Mouse (Mus musculus) embryonic facial prominence, embryonic 14.5 days (tissue): ENCODE data around the gene Gsdmc4. TPM values are rescaled to one million over a fixed set of nuclear protein-coding genes. Genes with fewer than 3 reads are reported as not detected.
"Not testable (repeated sequence)": the region's sequence is repeated elsewhere in the genome, so short reads cannot be mapped to it uniquely, and the experiment has no call there.

Source experiments
- ATAC-seq: fragments of 200-750 bp; cut with Nextera tagmentation; 2 replicates; pipeline ENCODE4 v1.8.0; 2017; ENCODE audit warnings: low read depth, moderate number of reproducible peaks, moderate TSS enrichment
- DNase-seq: peaks from one replicate; pipeline ENCODE4 v3.0.0-alpha.2; 2015; ENCODE audit warnings: low spot score
- H3K27ac ChIP-seq: fragments of 300-500 bp; sonication (generic); replicated peaks from 2 replicates; pipeline ENCODE4 v1.5.1; 2014; ENCODE audit warnings: low read depth, mild to moderate bottlenecking, low read length, moderate library complexity
- H3K27me3 ChIP-seq: fragments of 300-500 bp; sonication (generic); replicated peaks from 2 replicates; pipeline ENCODE4 v1.6.1; 2014; ENCODE audit warnings: low read length; ENCODE audit not compliant: control insufficient read depth, insufficient read depth
- H3K36me3 ChIP-seq: fragments of 300-500 bp; sonication (generic); 2 replicates; pipeline ENCODE4 v1.6.1; 2014; ENCODE audit warnings: low read length, mixed read lengths; ENCODE audit not compliant: control insufficient read depth, insufficient read depth
- H3K4me1 ChIP-seq: fragments of 300-500 bp; sonication (generic); 2 replicates; pipeline ENCODE4 v1.6.1; 2014; ENCODE audit warnings: antibody characterized with exemption, low read length; ENCODE audit not compliant: control insufficient read depth, insufficient read depth
- H3K4me2 ChIP-seq: fragments of 300-500 bp; sonication (generic); 2 replicates; pipeline ENCODE4 v1.6.1; 2014; ENCODE audit warnings: low read depth, mild to moderate bottlenecking, low read length, moderate library complexity, mixed read lengths
- H3K4me3 ChIP-seq: fragments of 300-500 bp; sonication (generic); 2 replicates; pipeline ENCODE4 v1.5.1; 2014; ENCODE audit warnings: low read depth, mild to moderate bottlenecking, low read length
- H3K9ac ChIP-seq: fragments of 300-500 bp; sonication (generic); 2 replicates; pipeline ENCODE4 v1.6.1; 2014; ENCODE audit warnings: low read depth, mild to moderate bottlenecking, low read length, moderate library complexity, mixed read lengths
- H3K9me3 ChIP-seq: fragments of 300-500 bp; sonication (generic); 2 replicates; pipeline ENCODE4 v1.6.1; 2016; ENCODE audit warnings: low read length; ENCODE audit not compliant: control insufficient read depth
- WGBS: fragments of 180-500 bp; shearing (Covaris S2); extraction: QIAGEN DNeasy Blood & Tissue Kit; methylation state at CpG from one replicate; pipeline ENCODE4 v1.1.7; 2014; 5-methylcytosine and 5-hydroxymethylcytosine counted together
- polyA plus RNA-seq: library from polyadenylated mRNA; unstranded; fragments of >200 nt; fragmentation: Nextera tagmentation; extraction: Ambion mirVana; gene quantifications from 2 replicates; pipeline ENCODE4 v1.2.1, GENCODE M21; 2014

The Gsdmc4 gene
- polyA plus RNA-seq, 1 experiment from 2014 or later, result not detected

- 95% methylated on average over 1 of the region's 1 CpGs for WGBS
- Histone ChIP-seq H3K36me3 (peaks cover 5% of the 10 kb centered on the region; the same call in 1 of the 2 replicates), H3K27ac (no peak overlapping the region), H3K9me3 (no peaks in the 10 kb centered on the region), H3K9ac (no peak overlapping the region), H3K4me1 (no peaks in the 10 kb centered on the region), H3K4me3 (no peak overlapping the region), H3K4me2 (no peak overlapping the region), H3K27me3 (no peaks in the 10 kb centered on the region)
- DNase-seq (no peak), ATAC-seq (no peak)
Measured at GRCm38 (mm10) chr15:63924484-63924883, 12.4 kb upstream of the Gsdmc4 start.

DNA sequence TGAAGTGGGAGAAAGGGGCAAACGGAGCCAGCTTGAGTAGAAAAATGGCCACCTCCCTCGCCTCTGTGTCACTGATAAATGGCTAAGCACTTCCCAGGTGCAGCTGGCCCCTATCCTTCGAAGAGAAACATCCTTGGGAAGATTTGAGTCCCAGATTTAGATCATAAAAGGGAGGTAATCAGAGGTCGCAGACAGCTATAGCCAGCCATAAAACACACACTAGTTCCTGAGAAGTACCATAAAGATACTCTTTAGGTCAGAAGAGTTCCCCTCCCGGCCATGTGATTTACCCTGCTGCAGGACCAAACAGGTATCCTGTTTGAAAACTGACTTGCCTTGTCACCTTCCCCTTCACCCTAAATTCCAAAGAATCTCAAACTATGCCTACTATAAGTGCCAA is 9.5 kb upstream of the Gsdmc4 start:
- 76% methylated on average over 2 of the region's 5 CpGs for WGBS
- ATAC-seq, DNase-seq: not testable (repeated sequence)

DNA sequence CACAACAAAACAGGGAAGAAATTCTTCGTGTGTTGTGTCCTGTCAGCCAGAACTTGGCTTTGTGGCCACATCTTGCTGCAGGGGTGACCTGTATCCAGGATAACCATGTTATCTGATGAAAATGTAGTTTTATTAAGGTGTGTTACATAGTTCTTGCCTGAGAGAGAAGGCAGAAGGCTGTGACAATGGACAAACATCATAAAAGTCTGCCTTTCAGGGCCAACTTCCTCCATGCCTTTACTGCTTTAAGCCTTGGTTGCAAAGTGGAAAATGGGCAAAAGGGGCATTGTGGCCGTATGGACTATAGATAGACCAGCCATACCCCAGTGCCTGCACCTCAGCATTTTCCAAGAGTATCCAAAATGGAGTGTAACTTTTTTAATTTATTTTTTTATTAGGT is 7.6 kb upstream of the Gsdmc4 start:
- not testable (repeated sequence) for DNase-seq, ATAC-seq, H3K4me3 ChIP-seq, H3K4me2 ChIP-seq, H3K36me3 ChIP-seq, H3K27me3 ChIP-seq, H3K9ac ChIP-seq, H3K9me3 ChIP-seq, H3K4me1 ChIP-seq, H3K27ac ChIP-seq
- 78% methylated on average over 1 of the region's 2 CpGs for WGBS

More for the DNA sequence above, 9.5 kb upstream of the Gsdmc4 start:
- not testable (repeated sequence) for H3K27ac ChIP-seq, H3K36me3 ChIP-seq, H3K9ac ChIP-seq, H3K4me3 ChIP-seq, H3K9me3 ChIP-seq, H3K27me3 ChIP-seq, H3K4me1 ChIP-seq, H3K4me2 ChIP-seq

- not testable (repeated sequence) for H3K4me1 ChIP-seq, H3K27me3 ChIP-seq, H3K9me3 ChIP-seq, H3K9ac ChIP-seq, H3K4me3 ChIP-seq, DNase-seq, ATAC-seq, H3K27ac ChIP-seq, H3K4me2 ChIP-seq, H3K36me3 ChIP-seq
- 90% methylated on average over 3 of the region's 4 CpGs for WGBS
Measured at GRCm38 (mm10) chr15:63916584-63916983, 4.5 kb upstream of the Gsdmc4 start.

DNA sequence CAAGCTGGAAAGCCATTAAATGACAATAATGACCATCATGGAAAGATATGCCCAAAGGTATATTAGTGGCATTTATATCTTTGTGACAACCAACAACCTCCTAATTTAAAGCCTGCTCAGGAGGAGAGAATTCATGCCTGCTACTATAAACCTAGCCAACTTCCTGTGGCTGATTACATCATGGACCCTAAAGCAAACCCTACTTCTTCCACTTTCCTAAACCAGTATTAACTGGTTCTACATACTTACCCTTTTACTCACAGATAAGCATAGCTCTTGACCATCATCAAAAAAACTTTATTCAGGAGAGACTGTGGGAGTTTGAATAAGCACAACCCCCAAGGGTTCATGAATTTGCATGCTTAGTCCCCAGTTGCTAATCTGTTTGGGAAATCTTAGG is 2.2 kb downstream of the Gsdmc4 start:
- not testable (repeated sequence) for H3K27me3 ChIP-seq, H3K27ac ChIP-seq, H3K36me3 ChIP-seq, H3K4me3 ChIP-seq, H3K9me3 ChIP-seq, DNase-seq, ATAC-seq, H3K4me1 ChIP-seq, H3K9ac ChIP-seq, H3K4me2 ChIP-seq

- not testable (repeated sequence) for H3K27me3 ChIP-seq, H3K9ac ChIP-seq, H3K27ac ChIP-seq, ATAC-seq, H3K9me3 ChIP-seq, H3K4me3 ChIP-seq, H3K36me3 ChIP-seq, H3K4me2 ChIP-seq, H3K4me1 ChIP-seq
- 34% methylated on average over 9 of the region's 9 CpGs for WGBS
- peak; percentile 23 for DNase-seq
Measured at GRCm38 (mm10) chr15:63895560-63896353, 16.3 kb downstream of the Gsdmc4 start.

DNA sequence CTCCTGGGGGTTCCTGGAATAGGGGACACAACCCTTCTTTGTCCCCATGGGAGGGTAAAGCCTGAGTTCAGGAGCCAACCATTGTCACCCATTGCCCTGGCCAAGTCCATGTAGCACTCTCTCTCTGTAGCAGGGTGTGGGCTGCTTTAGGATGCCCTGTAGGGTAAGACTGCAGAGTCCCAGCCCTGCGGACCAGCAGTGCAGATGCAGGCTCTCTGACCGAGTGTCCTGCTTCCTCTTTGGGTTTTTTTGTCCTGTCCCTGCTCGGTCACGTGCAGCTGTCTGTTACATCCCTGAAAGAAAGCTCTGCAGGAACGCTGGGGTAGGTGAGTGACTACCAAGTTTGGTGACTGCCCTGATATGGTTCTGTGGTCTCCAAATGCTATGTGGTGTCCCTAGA is 23.7 kb downstream of the Gsdmc4 start:
- not testable (repeated sequence) for ATAC-seq, H3K4me1 ChIP-seq, H3K4me2 ChIP-seq, H3K4me3 ChIP-seq, H3K36me3 ChIP-seq, H3K9ac ChIP-seq, H3K27ac ChIP-seq, H3K27me3 ChIP-seq, H3K9me3 ChIP-seq, DNase-seq
- WGBS, result 86% methylated on average over 3 of the region's 5 CpGs

- DNase-seq, H3K4me1 ChIP-seq, H3K36me3 ChIP-seq, ATAC-seq, H3K27ac ChIP-seq, H3K4me3 ChIP-seq, H3K4me2 ChIP-seq, H3K27me3 ChIP-seq, H3K9ac ChIP-seq, H3K9me3 ChIP-seq: not testable (repeated sequence)
- no CpG with 5 or more reads among the region's 5 CpGs for WGBS
Measured at GRCm38 (mm10) chr15:63887949-63888348, 24.1 kb downstream of the Gsdmc4 start.

- H3K9ac ChIP-seq, result not testable (repeated sequence)
Measured at GRCm38 (mm10) chr15:63878458-63878857, 33.6 kb downstream of the Gsdmc4 start, which contains the start of gene Gsdmc3. Gsdmc3 (minus strand) TSS chr15:63878558.

More at GRCm38 (mm10) chr15:63878458-63878857, 33.6 kb downstream of the Gsdmc4 start, which contains the start of gene Gsdmc3:
- H3K4me2 ChIP-seq, DNase-seq, H3K9me3 ChIP-seq, H3K4me1 ChIP-seq, H3K27ac ChIP-seq, H3K27me3 ChIP-seq, ATAC-seq, H3K4me3 ChIP-seq, H3K36me3 ChIP-seq: not testable (repeated sequence)
- 96% methylated on average over 1 of the region's 3 CpGs for WGBS
